Mouse (Mus musculus): ENCODE data around the gene Srsf3.

DNA sequence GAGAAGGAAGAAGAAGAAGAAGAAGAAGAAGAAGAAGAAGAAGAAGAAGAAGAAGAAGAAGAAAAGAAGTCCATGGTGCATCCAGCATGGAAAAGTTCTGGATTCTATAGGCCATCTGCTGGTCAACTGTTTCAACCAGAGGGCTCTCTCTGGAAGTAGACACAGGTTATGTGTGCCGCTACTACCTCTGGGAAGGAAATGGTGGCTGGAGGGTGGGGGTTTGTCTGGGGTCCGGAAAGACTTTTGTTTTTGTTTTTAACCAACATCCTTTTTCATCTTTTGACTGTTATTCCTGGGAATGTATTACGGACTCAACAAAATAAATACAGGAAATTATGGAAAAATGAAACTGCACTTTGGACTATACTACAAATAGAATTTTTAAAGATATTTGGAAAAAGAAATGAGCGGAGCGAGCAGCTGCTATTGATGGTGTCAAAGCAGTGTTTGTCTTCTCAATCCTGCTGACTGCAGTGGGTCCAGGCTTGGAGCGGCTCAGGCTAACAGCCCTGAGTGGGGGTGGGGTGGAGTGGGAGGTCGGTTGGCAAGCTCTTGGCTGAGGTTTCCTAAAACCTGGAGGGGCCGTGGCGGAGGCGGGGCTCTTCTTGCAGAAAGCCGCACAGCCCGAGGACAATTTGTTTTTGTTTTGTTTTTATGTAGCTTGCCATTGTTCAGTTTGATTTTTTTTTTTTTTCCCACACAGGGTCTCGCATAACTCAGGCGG is 45.5 kb downstream of the Srsf3 start:
- TF ChIP-seq CTCF (IDR thresholded peaks at IDR 0.05; ENCODE audit: low read depth) = no peak
- no peak for TF ChIP-seq EP300 (IDR thresholded peaks at IDR 0.05; ENCODE audit: low read depth)

Measured in liver, embryonic 14.5 days (tissue).